Mouse (Mus musculus) kidney, postnatal 14 days (tissue): ENCODE results near the gene Nox3.

ENCODE experiments used
- DNase-seq: peaks from one replicate; pipeline ENCODE4 v3.0.0; 2022; ENCODE audit warnings: mixed read lengths

The Nox3 gene

DNA sequence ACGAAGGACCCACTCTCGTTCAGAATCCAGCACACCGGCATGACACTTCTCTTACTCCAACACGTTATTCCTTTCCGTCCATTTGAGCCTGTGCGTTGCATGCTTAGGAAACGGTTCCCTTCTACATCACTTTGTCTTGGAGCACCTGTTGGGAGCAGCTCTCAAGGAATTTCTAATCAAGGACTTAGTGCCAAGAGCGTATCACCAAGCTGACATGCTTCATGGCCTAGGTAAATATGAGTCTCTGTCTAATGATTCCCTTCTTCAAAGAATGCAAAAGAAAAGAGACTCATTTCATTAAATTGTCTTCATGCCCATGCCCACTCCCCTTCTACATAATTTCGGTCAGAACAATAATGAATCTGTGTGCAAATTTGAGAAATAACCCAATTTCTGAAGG is at the start of gene Nox3:
Gene Nox3, minus strand, starts transcription at position 101 of the 400 bp plus-strand sequence.
- no peak for DNase-seq

DNA sequence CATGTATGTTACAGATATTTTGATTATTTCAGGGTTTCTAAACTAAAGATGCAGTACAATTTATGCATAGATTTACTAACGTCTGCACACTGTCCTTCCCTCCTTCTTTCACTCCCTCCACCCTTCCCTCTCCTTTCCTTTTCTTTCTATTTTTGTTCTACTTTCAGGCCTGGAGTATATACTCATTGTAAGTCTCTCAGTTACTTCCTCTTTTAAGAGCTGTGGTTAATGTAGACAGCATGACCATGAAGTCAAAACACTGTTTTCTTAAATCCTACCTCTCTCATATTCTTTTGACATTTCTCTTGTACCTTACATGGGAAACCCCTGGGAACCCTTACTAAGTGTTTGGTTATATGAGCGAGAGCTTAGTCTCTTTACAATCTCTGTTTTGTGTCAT is 48.3 kb upstream of the Nox3 start:
- DNase-seq = no peak

DNA sequence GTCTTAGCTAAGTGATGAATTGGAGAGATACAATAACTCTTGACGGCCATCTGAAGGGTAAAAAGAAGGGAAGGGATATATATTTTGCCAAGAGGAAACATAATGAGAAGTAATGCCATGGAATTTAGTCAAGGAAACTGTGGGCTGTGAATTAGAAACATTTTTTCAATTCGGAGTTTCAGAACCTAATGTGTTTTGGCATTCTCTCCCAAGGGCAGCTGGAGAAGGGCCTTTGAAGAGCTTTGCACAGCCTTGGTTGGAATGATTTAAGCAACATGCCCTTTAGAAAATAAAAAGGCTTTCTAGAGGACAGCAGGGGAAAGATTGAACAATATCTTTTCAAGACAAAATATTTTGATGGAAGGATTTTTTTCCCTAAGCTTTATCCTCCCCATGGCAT is 40.9 kb upstream of the Nox3 start:
- peak; percentile 3 for DNase-seq

DNA sequence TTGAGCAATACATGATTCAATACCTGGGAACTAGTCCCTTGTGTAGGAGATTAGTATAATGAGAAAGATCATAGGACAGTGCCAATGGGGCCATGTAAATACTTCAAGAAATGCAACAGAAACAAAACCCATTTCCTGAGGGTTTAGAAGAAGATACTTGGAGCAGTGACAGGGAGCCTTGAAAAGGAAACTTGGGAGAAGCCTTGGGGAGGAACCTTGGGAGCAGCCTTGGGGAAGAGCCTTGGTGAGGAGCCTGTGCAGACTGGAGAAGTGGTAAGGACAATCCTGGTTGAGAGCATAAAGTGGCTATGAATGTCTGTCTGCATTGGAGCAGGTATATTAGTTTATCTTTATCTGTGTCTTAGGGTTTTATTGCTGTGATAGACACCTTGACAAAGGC is 38.2 kb upstream of the Nox3 start:
- DNase-seq = no peak

DNA sequence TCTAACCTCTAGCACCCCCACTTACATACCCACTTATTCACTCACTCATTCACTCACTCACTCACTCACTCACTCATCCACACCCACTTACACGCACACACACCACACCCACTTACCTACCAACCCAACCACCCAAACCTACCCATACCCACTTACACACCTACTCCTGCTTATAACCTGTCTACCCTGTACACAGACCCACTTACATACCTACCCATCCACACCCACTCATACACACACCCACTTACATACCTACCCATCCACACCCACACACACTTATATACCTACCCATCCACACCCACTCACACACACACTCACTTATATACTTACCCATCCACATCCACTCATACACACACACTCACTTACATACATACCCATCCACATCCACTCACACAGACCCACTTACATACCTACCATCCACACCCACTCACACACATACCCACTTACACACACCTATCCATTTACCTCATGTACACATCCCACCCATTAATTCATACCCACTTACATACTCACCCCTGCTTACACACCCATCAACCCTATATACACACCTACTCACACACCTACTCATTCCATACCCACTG is 9.4 kb upstream of the Nox3 start:
- no peak for DNase-seq

DNA sequence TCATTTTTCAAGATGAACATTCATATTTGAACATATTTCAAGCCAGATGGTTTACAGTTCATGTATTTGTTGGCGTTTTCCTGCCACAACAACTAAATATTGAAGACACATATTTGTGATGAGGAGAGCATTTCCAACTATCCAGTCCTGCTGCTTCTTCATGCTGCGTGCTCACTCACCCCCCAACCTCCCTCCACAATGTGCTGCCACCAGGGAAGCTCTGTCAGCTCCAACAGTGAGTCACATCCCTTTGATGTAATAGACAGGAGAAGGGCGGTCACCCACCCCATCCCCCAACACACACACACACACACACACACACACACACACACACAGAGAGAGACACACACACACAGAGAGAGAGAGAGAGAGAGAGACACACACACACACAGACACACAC is 6.3 kb upstream of the Nox3 start:
- DNase-seq = no peak

DNA sequence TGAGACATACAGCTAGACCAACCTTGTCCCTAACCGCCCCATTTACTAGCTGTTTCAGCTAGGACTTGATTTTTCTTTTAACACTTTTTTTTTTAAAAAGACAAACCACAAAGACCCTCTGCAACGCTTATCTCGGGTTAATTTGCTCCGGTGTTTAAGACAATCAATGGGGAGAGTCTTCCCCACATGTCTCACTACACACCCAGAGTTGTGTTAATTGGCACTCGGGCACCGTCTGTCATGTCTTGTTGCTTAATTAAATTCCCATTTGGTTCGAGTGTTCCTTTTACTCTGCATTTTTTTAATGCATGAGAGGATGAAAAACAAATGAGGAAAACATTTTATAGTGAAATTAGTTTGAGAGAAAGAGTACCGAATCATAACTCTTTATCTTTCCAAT is 3.2 kb downstream of the Nox3 start:
- no peak for DNase-seq

DNA sequence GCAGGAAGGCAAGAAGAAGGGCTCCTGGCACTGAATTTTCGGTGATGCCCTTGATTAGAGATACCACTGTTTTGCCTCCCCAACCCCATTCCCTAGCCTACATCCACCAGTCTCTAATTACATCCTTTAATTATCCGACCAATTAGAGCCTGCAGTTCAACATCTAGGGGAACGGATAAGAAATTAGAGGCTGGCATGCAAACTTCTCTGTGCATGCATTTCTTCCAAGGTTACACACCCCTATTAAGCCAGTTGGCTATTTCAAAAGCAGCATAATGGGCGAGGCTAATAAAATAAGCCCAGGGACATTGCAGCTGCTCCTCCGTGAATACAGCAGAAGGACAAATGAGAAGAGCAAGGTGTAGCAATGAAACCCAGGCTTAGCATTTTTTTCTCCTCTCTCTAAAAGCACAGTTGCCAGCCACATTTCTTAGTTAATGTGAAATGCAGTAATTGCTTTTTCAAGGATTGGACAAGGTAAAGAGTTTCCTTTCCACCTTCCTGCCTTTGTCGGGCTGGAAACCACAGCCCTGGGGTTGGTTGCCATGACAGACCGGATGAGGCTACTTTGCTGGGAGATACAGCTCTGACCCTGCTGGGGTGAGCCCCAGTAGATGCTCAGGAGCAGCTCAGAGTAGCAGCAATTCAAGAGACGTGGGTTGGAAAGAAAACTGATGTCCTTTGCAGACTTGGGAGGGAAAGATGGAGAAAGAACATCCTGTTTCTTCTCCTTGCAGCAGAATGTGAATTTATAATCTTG is 5.4 kb downstream of the Nox3 start:
- DNase-seq = no peak

DNA sequence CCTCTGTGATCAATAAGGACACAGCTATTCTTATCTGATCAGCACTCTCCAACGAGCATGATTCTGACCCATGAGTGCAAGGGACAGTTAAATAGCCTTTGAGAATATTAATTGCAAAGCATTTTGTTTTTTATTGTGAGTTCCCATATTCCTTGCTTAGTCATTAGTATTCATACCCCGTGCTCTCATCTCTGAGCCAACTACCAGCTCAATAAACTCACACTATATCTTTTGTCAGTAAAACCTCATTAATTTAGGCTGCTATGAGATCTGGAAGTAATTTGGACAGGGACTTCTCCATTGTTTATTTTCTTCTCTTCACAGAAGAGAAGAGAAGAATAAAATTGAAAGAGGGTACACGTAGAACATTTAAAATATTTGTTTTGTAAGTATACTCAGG is 12.4 kb downstream of the Nox3 start:
- DNase-seq = no peak

DNA sequence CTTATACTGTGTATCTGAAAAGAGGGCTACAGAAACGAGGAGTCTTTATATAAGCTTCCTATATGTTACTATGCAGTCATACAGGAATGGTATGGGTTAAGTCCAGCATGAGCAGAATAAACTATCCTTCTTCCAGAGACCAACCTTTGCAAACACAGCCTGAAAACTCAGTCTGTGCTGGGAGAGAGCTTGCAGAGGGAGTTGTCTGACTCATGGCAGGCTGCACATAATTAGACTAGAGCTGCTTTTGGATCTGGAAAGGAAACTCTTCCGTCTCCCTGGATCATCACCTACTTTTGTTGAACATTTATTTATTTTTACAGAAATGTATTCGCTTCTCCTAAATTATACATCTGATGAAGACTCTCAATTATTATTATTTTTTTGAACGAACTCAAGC is 26.8 kb downstream of the Nox3 start:
- no peak for DNase-seq

DNA sequence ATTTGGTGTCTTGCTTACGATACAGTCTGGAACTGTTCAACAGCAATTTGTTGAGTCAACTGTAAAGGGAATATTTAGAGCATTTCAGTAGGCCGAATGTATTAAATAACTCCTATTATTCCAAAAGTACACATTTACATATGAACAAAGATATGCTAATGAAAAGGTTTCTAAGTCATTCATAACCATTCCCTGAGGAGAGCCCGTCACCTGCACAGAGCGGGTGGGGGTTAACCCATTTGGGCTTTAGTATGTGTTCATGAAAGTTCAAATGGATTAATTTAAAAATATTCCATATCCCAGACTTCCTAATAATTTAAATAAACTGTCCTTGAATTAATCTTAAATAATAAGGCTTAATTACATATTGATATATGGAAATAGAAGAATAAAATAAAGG is 28.8 kb downstream of the Nox3 start:
- DNase-seq = no peak

DNA sequence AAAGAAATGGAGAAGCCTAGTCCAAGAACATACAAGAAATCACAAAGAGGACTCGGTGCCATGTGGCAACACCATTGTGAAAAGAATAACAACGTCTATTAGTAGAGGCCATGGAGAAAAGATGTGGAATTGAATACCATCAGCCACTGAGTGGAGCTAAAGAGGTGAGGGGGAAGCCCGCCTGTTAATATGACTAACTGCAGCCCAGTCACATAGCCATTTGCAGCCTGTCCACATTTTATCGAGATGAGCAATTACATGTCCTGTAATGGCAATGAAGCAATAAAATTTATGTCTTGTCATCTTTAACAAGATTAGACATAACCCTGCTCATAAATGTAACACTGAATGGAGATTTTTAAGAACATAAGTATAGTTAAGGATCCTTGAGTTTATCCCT is 30.7 kb downstream of the Nox3 start:
- no peak for DNase-seq

DNA sequence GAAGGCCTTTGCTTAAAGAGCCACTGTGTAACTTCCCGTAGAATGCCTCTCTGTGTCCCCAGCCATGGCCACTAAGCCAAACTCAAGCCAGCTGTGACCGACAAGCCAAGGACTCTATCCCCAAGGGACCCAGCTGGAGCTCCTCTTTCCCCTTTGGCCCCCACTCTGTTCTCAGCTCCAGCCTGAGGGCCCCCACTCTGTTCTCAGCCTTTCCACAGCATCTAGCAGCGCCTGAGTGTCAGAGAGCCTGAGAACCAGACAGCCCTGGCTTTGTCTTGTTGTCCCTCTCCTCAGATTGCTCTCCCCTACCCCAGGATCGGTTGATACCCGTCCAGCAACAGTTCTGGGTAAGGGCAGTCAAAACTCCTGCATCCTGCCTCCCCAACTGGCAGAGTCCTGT is 36.6 kb downstream of the Nox3 start:
- DNase-seq = no peak

DNA sequence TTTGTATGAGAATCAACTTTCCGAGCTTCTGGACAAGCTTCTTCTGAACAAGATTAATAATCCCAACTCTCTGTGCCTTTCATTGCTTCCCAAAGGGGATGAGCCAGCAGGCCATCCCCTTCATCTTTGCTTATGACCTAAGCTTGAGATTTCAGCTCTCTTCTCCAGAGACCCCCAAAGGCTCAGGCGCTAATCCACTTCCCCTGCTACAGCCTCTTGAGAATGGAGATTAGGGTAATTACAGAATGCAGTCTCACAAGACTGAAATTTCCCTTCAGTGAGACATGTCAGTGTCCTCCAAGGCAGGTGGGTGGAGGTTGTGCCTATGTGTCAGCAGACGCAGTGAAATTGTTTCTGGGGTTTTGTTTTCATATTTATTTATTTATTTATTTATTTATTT is 45.7 kb downstream of the Nox3 start:
- DNase-seq = no peak

DNA sequence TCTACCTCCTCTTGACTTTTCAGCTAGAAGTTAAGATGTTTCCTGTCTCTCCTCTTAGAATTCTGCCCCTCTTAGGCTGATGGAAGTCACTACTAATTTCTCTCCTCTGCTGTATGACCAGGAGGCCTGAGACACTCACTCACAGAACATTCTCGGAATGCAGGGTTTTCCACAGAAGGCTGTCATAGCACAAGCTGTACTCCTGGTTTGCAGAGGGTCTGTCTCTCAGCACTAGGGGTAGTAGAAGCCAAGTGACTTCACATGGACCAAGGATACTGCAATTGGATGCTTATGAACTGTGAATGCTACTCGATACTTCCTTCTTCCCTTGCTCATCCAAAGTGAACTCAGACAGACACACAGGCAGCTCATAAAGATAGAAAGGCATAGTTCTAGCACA is 52.5 kb downstream of the Nox3 start:
- no peak for DNase-seq

DNA sequence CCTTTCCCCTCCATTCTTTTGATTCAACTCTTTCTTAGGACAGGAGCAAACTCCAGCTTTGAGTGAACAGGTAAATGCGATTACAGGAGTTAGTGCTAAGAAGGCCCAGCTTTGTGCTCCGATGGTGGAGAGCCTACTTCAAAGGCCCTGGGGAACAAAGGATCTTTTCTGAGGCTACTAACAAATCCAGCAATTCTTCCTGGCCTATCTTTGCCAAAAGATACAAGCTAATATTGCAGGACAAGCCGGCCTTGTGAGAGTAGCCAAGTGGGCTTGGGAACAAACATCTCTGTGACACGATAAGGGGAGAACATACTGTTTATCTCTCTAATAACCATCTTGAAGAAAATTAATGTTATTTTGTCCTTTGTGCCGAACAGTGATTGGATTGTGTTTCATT is 54.6 kb downstream of the Nox3 start:
- DNase-seq = no peak

DNA sequence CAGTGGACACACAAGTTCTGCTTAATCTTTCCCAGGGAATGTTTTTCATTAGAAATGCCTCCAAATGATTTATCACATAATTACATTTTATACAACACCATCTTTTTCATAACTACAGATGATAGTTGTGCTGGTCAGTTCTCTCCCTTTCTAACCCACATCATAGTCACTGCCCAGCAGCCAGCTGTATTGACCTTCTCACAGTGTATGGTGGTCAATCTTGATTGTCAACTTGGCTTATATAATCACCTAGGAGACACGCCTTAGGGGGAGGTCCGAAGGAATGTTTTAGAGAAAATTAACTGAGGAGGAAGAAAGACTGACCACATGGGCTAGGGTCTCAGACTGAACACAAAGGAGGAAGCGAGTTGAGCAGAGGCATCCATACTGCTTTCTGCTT is 57.3 kb downstream of the Nox3 start:
- DNase-seq = no peak

DNA sequence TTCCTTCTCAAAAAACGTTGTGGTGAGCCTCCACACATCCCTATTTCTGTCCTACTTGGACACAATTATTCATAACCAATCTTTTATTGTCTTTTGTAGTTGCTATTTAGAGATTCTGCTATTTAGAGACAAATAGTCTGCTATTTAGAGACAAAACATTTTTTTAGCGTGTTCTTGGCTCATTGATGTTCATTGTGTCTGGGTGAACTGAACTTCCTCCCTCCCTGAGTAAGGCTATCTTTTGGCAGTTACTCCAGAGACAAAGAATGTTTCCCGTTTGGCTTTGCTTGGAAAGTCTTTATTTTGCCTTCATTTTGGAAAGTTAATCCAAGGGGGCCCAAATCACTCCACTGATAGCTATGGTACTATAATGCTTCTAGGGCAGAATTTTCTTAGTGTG is 63.6 kb downstream of the Nox3 start:
- peak; percentile 14 for DNase-seq

DNA sequence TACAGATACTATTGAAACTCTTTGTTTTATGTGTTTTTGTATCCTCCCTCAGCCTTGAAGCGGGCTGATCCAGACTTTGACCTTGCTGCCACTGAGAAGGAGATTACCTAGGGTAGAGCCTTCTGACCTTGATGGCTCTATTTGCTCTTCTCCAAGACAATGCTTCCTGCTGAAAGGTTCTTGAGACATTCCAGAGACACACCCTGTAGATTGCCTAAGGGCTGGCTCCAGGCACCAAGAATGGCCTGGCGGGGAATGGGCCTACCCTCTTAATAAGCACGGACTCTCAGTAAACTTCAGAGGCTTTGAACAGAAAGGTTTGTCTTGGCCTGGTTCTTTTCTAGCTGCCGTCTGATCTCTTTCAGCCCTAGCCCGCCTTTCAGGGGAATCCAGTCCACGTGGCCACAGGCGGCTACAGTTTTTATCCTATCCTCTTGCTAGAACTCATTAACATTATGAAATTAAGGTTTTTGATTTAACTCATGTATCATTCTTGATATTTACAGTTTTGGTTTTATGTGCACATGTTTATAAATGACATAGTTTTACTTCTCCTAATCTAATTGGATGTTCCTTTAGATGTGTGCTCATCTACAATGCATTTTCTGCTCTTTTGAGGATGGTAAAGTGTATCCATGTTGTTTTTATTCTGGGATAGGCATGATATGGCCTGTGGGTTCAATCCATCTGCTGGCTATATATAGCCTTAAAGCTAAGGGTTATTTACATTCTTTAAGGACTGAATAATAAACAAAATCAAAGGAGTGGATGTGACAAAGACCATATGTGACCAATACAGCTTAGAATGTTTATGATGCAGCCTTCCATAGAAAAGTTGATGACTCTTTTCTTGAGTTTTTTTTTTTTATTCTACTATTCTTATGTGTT is 79.5 kb downstream of the Nox3 start:
- no peak for DNase-seq

DNA sequence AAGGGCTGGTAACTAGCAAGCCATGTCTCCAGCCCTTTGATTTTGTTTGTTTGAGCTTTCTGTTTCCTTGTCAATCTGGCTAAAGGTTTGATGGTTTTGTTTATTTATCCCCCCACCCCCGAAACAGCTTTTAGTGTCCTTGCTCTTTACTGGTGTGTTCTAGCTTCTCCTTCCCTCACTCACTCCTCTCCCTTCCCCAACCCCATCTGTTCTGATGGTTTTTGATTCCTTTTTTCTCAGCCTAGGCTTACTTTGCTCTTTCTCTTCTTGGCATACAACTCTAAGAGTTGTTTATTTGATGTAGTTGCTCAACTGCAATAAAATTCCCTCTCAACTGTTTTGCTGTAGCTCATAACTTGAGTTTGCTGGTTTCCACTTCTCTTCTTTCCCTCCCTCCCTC is 80.5 kb downstream of the Nox3 start:
- no peak for DNase-seq

DNA sequence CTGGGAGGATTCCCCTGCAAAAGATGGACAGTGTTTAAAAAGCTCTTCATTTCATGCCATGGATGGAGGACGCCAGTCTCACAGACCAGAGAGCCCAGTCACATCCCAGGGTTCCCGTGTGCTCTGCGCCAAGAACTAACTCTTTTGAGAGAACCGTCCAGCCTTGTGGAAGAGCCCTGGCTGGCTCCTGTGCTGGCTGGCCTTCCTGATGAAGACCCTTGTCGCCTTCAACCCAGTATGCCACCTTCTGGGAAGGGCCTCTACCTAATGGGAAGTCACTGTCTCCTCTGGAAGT is 84.3 kb downstream of the Nox3 start:
- DNase-seq = no peak

DNA sequence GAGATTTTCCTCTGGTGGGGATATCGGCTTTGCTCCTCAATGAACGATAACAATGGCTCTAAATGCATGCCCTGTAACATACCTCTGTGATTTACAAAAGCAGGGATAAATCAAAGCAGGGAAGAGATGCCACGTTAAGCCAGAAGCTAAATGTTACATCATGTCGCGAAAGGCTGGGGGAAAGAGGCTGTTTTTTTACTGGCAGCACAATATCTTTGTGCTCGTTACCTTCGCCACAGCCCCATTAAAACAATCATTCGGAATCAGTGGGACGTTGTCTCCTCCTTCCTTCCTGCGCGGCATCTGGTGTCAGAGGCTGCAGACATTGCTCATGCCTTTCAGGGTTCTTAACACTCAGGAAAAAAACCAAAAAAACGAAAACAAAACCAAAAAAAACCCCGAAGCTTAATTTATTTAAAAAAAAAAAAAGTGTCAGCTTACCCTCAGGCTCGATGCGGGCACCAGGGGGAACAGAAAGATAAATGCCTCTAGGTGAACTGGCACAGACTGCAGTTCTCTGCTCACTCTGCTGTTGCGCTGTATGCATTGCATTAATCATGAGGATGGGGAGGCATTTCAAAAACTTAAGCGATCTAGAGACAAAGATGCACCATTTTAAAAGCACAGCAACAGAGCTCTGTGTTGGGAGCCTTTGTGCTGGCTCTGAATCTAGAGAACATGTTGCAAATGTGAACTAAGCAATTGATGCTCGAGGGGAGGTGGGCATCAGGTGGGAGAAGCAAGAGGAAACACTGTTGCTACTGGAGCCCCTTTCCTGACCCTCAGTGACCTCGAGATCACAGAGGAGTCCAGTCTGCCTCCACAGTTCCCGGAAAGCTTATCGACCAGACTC is 84.9 kb downstream of the Nox3 start:
- DNase-seq = no peak

DNA sequence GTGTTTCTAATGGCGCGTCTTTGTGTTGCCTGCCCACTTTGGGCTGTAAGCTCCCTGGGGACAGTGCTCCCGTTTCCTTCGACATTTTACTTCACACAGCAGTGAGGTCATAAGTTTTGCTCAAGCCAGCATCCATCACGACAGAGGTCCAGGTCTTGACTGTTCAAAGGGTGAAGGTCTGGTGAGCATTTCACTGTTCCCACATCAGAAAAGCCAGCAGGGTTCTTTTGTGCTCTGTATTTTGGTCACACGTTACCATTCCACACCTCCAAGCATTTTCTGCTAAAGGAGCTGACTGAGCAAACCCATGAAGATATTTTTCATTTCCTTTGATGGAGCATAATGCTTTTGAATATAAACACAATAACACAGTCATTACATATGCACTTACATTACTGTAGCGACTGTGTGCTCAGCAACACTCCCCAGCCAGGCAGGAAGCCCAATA is 85.7 kb downstream of the Nox3 start:
- DNase-seq = no peak
